Mouse (Mus musculus) small intestine, adult 2 months (tissue): ENCODE data around the gene Nppa.

ENCODE experiments used
- CTCF ChIP-seq: fragments of 200-500 bp; IDR thresholded peaks from 2 replicates; pipeline ENCODE4 v1.5.1; 2012; ENCODE audit warnings: low read depth, mild to moderate bottlenecking, control low read depth, inconsistent platforms, low read length, moderate library complexity, mixed read lengths; ENCODE audit not compliant: insufficient replicate concordance, insufficient read length; ENCODE audit errors: extremely low read depth
- POLR2A ChIP-seq: fragments of 200-500 bp; IDR thresholded peaks from 2 replicates; pipeline ENCODE4 v1.6.1; 2012; ENCODE audit warnings: low read depth, mild to moderate bottlenecking, control low read depth, inconsistent platforms, low read length, moderate library complexity

DNA sequence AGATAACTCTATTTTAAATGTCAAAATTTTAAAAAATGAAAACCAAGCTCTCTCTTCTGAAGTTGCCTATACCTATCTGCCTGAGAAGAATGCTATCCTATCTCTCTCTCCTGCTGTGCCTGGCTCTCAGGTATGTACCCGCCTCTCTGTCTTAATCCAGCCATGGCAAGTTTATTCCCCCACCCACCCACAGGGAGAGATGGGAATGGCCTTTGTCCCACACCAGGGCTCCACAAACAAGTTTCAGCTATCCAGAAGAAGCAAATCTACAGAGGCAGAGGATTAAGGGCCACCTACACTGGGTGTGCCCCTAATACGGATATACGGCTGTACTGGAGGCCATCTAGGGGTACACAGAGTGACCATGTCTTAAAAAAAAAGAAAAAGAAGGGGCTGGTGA, 34.9 kb downstream of the Nppa start:
- TF ChIP-seq CTCF, result no peak
- TF ChIP-seq POLR2A, result no peak
